Mouse (Mus musculus) adipose tissue, adult 10 weeks (tissue): ENCODE measurements around the gene Uhrf1bp1. TPM values are rescaled to one million over a fixed set of nuclear protein-coding genes. Genes with fewer than 3 reads are reported as not detected.

Experiments used
- polyA plus RNA-seq: library from polyadenylated mRNA; stranded (reverse); fragments of 350-450 nt; fragmentation: Illumina TruSeq; extraction: RNeasy Lipid Tissue Mini Kit (QIAGEN cat#74804); gene quantifications from one replicate; pipeline ENCODE4 v1.2.3, GENCODE M21; 2014; ENCODE audit warnings: low read depth, low replicate concordance

Gene Uhrf1bp1
- polyA plus RNA-seq: 9.0 TPM

GRCm38 (mm10) chr17:27856265-27856797, at the start of gene Uhrf1bp1:
Gene Uhrf1bp1 (plus strand): TSS chr17:27856441.

GRCm38 (mm10) chr17:27820568-27821406, 35.5 kb upstream of the Uhrf1bp1 start, which contains the start of gene D17Wsu92e:
Gene D17Wsu92e (minus strand): TSS chr17:27820648.

GRCm38 (mm10) chr17:27837850-27838249, 18.4 kb upstream of the Uhrf1bp1 start, which contains the start of gene Snrpc:
Gene Snrpc (plus strand): TSS chr17:27838150.

DNA sequence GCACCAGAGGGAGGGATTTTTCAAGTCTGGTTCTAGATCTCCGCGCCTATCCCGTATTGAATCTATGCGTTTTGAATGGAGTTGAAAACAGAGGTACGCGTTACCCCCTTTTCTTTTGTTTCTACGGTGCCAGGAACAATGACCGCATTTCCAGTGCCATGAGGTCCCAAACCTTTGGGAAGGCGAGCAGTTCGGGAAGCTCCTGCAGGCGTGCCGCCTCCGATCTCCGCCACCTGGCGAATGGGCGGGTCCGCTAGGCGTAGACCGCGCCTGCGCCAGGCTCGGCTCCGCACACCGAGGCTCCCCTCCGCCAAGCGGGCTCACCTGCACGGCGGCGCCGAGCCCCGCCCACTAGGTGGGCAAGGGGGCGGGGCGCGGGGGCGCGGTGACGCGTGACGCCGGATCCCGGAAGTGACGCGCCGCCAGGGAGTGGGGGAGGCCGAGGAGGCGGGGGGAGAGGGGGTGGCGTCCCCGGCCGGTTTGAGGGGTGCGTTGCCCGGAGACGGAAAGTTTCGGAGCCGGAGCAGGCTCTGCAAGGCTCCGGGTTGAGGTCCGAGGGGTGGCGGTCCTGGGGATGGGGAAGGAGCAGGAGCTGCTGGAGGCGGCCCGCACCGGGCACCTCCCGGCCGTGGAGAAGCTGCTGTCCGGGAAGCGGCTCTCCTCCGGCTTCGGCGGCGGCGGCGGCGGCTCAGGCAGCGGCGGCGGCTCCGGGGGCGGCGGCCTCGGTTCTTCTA, 52.8 kb downstream of the Uhrf1bp1 start, which contains the start of gene Anks1:
Gene Anks1, plus strand, starts transcription at position 419 of the 734 bp plus-strand sequence.

GRCm38 (mm10) chr17:27909622-27910500, 53.6 kb downstream of the Uhrf1bp1 start, which contains the start of gene Taf11:
Gene Taf11 (minus strand): TSS chr17:27909844.

Other genes with a start within 250 kb of the Uhrf1bp1 start
- 74.8 TPM for gene Nudt3, start 232.9 kb upstream of the Uhrf1bp1 start, polyA plus RNA-seq
- gene RPS10-NUDT3, start 221.2 kb upstream of the Uhrf1bp1 start, polyA plus RNA-seq: not detected
- gene Rps10, start 219.8 kb upstream of the Uhrf1bp1 start, polyA plus RNA-seq: 1,364 TPM
- gene Pacsin1, start 200.9 kb upstream of the Uhrf1bp1 start, polyA plus RNA-seq: 14.0 TPM
- 1.3 TPM for gene Spdef, start 127.5 kb upstream of the Uhrf1bp1 start, polyA plus RNA-seq
- gene D17Wsu92e, start 35.8 kb upstream of the Uhrf1bp1 start, polyA plus RNA-seq: 83.1 TPM
- 68.7 TPM for gene Snrpc, start 18.3 kb upstream of the Uhrf1bp1 start, polyA plus RNA-seq
- 25.0 TPM for gene Anks1, start 52.9 kb downstream of the Uhrf1bp1 start, polyA plus RNA-seq
- 29.5 TPM for gene Taf11, start 53.4 kb downstream of the Uhrf1bp1 start, polyA plus RNA-seq
- 61.6 TPM for gene Tcp11, start 224.2 kb downstream of the Uhrf1bp1 start, polyA plus RNA-seq